Mouse (Mus musculus): ENCODE data around the gene Atp10a. TPM values are rescaled to one million over a fixed set of nuclear protein-coding genes. Genes with fewer than 3 reads are reported as not detected.

The Atp10a gene
- polyA plus RNA-seq, 1 experiment from 2014 or later = 2.7 TPM

DNA sequence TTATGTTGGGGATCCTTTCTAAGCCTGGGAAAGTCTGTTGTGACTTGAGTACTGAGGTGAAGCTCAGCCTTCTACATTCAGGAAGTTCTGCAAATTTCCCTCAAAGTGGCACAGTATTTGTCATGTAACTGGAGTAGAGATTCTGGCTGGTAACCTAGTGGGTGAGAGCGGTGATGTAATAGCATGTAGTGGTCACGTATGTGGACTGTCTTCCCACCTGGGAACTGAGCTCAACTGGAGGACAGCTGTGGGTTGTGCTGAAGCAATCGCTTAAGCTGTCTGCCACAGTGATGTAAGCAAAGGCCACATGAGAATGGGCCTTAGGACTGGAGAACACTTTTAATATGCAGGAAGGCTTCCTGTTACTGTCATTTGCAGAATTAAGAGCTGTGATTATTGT lies 60.7 kb downstream of the Atp10a start:
- ATAC-seq (replicated peaks; ENCODE audit: low FRiP score) = no peak
- Histone ChIP-seq H3K9me3 (ENCODE audit: control insufficient read depth, low read length) (no peaks in the 10 kb centered on the region), H3K27me3 (ENCODE audit: control insufficient read depth, insufficient read depth, low read length) (no peaks in the 10 kb centered on the region), H3K4me2 (ENCODE audit: low read depth, low read length, severe bottlenecking) (no peak overlapping the region), H3K4me1 (replicated peaks; ENCODE audit: control insufficient read depth, insufficient read depth, low read length) (no peaks in the 10 kb centered on the region), H3K9ac (ENCODE audit: low read length) (no peak overlapping the region), H3K4me3 (ENCODE audit: low read depth, low read length) (no peak overlapping the region), H3K36me3 (ENCODE audit: control insufficient read depth, insufficient read depth, low read length) (no peaks in the 10 kb centered on the region), H3K27ac (ENCODE audit: low read depth, low read length) (no peak overlapping the region)
- no peak for DNase-seq (ENCODE audit: low spot score)
- WGBS = 91% methylated on average over 3 of the region's 3 CpGs

GRCm38 (mm10) chr7:58718556-58718955 lies 62.6 kb downstream of the Atp10a start:
- Histone ChIP-seq H3K9me3 (ENCODE audit: control insufficient read depth, low read length) (no peaks in the 10 kb centered on the region), H3K4me2 (ENCODE audit: low read depth, low read length, severe bottlenecking) (no peak overlapping the region), H3K27me3 (ENCODE audit: control insufficient read depth, insufficient read depth, low read length) (no peaks in the 10 kb centered on the region), H3K4me3 (ENCODE audit: low read depth, low read length) (no peak overlapping the region), H3K27ac (ENCODE audit: low read depth, low read length) (no peak overlapping the region), H3K9ac (ENCODE audit: low read length) (no peak overlapping the region), H3K36me3 (ENCODE audit: control insufficient read depth, insufficient read depth, low read length) (no peaks in the 10 kb centered on the region), H3K4me1 (replicated peaks; ENCODE audit: control insufficient read depth, insufficient read depth, low read length) (no peaks in the 10 kb centered on the region)
- ATAC-seq (replicated peaks; ENCODE audit: low FRiP score) (no peak), DNase-seq (ENCODE audit: low spot score) (no peak)
- WGBS = 81% methylated on average over 2 of the region's 2 CpGs

GRCm38 (mm10) chr7:58719218-58719938 lies 63.4 kb downstream of the Atp10a start:
- Histone ChIP-seq H3K9ac (ENCODE audit: low read length) (no peak overlapping the region), H3K4me1 (replicated peaks; ENCODE audit: control insufficient read depth, insufficient read depth, low read length) (no peaks in the 10 kb centered on the region), H3K27ac (ENCODE audit: low read depth, low read length) (no peak overlapping the region), H3K4me3 (ENCODE audit: low read depth, low read length) (no peak overlapping the region), H3K27me3 (ENCODE audit: control insufficient read depth, insufficient read depth, low read length) (no peaks in the 10 kb centered on the region), H3K9me3 (ENCODE audit: control insufficient read depth, low read length) (no peaks in the 10 kb centered on the region), H3K36me3 (ENCODE audit: control insufficient read depth, insufficient read depth, low read length) (no peaks in the 10 kb centered on the region), H3K4me2 (ENCODE audit: low read depth, low read length, severe bottlenecking) (no peak overlapping the region)
- ATAC-seq (replicated peaks; ENCODE audit: low FRiP score) = no peak
- WGBS = 56% methylated on average over 4 of the region's 4 CpGs
- DNase-seq (ENCODE audit: low spot score) = no peak

GRCm38 (mm10) chr7:58722250-58722649 lies 66.3 kb downstream of the Atp10a start:
- no peak; the same call in 1 of the 2 replicates for ATAC-seq (replicated peaks; ENCODE audit: low FRiP score)
- Histone ChIP-seq H3K4me3 (ENCODE audit: low read depth, low read length) (no peak overlapping the region), H3K9me3 (ENCODE audit: control insufficient read depth, low read length) (no peaks in the 10 kb centered on the region), H3K9ac (ENCODE audit: low read length) (no peak overlapping the region), H3K36me3 (ENCODE audit: control insufficient read depth, insufficient read depth, low read length) (no peaks in the 10 kb centered on the region), H3K27me3 (ENCODE audit: control insufficient read depth, insufficient read depth, low read length) (no peaks in the 10 kb centered on the region), H3K27ac (ENCODE audit: low read depth, low read length) (no peak overlapping the region), H3K4me1 (replicated peaks; ENCODE audit: control insufficient read depth, insufficient read depth, low read length) (no peaks in the 10 kb centered on the region), H3K4me2 (ENCODE audit: low read depth, low read length, severe bottlenecking) (no peak overlapping the region)
- WGBS = 84% methylated on average over 1 of the region's 1 CpGs
- no peak for DNase-seq (ENCODE audit: low spot score)

DNA sequence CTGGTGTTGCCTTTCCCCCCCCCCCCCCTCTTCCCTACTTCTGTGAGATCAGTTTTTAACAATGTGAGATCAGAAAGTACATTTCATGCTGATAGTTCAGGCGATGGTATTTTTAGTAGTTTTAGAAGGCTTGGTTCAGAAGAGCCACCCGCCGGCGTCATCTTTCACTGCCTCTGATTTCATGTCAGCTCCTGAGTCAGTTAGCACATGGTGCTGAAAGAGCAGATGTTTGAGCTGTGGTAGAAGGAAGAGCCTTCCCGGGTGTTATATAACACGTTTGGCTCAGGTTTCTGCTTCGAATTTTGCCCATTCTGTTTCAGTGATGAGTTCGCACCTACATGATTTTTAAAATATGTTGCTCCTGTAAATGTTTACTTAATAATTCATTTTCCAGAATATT lies 74.2 kb downstream of the Atp10a start:
- Histone ChIP-seq H3K4me1 (replicated peaks; ENCODE audit: control insufficient read depth, insufficient read depth, low read length) (no peaks in the 10 kb centered on the region), H3K4me2 (ENCODE audit: low read depth, low read length, severe bottlenecking) (no peak overlapping the region), H3K27me3 (ENCODE audit: control insufficient read depth, insufficient read depth, low read length) (no peaks in the 10 kb centered on the region), H3K4me3 (ENCODE audit: low read depth, low read length) (no peak overlapping the region), H3K9me3 (ENCODE audit: control insufficient read depth, low read length) (no peaks in the 10 kb centered on the region), H3K36me3 (ENCODE audit: control insufficient read depth, insufficient read depth, low read length) (no peaks in the 10 kb centered on the region), H3K27ac (ENCODE audit: low read depth, low read length) (no peak overlapping the region), H3K9ac (ENCODE audit: low read length) (no peak overlapping the region)
- WGBS = 78% methylated on average over 8 of the region's 8 CpGs
- DNase-seq (ENCODE audit: low spot score) (no peak), ATAC-seq (replicated peaks; ENCODE audit: low FRiP score) (no peak)

GRCm38 (mm10) chr7:58730831-58731230 lies 74.9 kb downstream of the Atp10a start:
- H3K36me3 ChIP-seq (ENCODE audit: control insufficient read depth, insufficient read depth, low read length) = no peaks in the 10 kb centered on the region
- no peak overlapping the region for H3K4me3 ChIP-seq (ENCODE audit: low read depth, low read length)
- H3K9me3 ChIP-seq (ENCODE audit: control insufficient read depth, low read length) = no peaks in the 10 kb centered on the region
- no peak overlapping the region for H3K4me2 ChIP-seq (ENCODE audit: low read depth, low read length, severe bottlenecking)
- no peaks in the 10 kb centered on the region for H3K27me3 ChIP-seq (ENCODE audit: control insufficient read depth, insufficient read depth, low read length)
- DNase-seq (ENCODE audit: low spot score) (no peak), ATAC-seq (replicated peaks; ENCODE audit: low FRiP score) (no peak)
- 75% methylated on average over 1 of the region's 1 CpGs for WGBS
- no peak overlapping the region for H3K27ac ChIP-seq (ENCODE audit: low read depth, low read length)
- H3K9ac ChIP-seq (ENCODE audit: low read length) = no peak overlapping the region
- H3K4me1 ChIP-seq (replicated peaks; ENCODE audit: control insufficient read depth, insufficient read depth, low read length) = no peaks in the 10 kb centered on the region

- Histone ChIP-seq H3K4me3 (ENCODE audit: low read depth, low read length) (no peak overlapping the region), H3K27ac (ENCODE audit: low read depth, low read length) (no peak overlapping the region), H3K4me2 (ENCODE audit: low read depth, low read length, severe bottlenecking) (no peak overlapping the region), H3K9ac (ENCODE audit: low read length) (no peak overlapping the region), H3K9me3 (ENCODE audit: control insufficient read depth, low read length) (no peaks in the 10 kb centered on the region), H3K27me3 (ENCODE audit: control insufficient read depth, insufficient read depth, low read length) (no peaks in the 10 kb centered on the region), H3K4me1 (replicated peaks; ENCODE audit: control insufficient read depth, insufficient read depth, low read length) (no peaks in the 10 kb centered on the region), H3K36me3 (ENCODE audit: control insufficient read depth, insufficient read depth, low read length) (no peaks in the 10 kb centered on the region)
- DNase-seq (ENCODE audit: low spot score) (no peak), ATAC-seq (replicated peaks; ENCODE audit: low FRiP score) (no peak)
- WGBS = 80% methylated on average over 6 of the region's 6 CpGs
These were observed 76.4 kb downstream of the Atp10a start for GRCm38 (mm10) chr7:58732406-58732805.

- Histone ChIP-seq H3K9ac (ENCODE audit: low read length) (no peak overlapping the region), H3K27me3 (ENCODE audit: control insufficient read depth, insufficient read depth, low read length) (no peaks in the 10 kb centered on the region), H3K27ac (ENCODE audit: low read depth, low read length) (no peak overlapping the region), H3K36me3 (ENCODE audit: control insufficient read depth, insufficient read depth, low read length) (no peaks in the 10 kb centered on the region), H3K4me2 (ENCODE audit: low read depth, low read length, severe bottlenecking) (no peak overlapping the region), H3K9me3 (ENCODE audit: control insufficient read depth, low read length) (no peaks in the 10 kb centered on the region), H3K4me3 (ENCODE audit: low read depth, low read length) (no peak overlapping the region), H3K4me1 (replicated peaks; ENCODE audit: control insufficient read depth, insufficient read depth, low read length) (no peaks in the 10 kb centered on the region)
- WGBS = 73% methylated on average over 6 of the region's 6 CpGs
- DNase-seq (ENCODE audit: low spot score) = no peak
- no peak for ATAC-seq (replicated peaks; ENCODE audit: low FRiP score)
These were observed 77.5 kb downstream of the Atp10a start for GRCm38 (mm10) chr7:58733490-58733901.

- WGBS = 84% methylated on average over 3 of the region's 3 CpGs
- Histone ChIP-seq H3K9me3 (ENCODE audit: control insufficient read depth, low read length) (no peaks in the 10 kb centered on the region), H3K27ac (ENCODE audit: low read depth, low read length) (no peak overlapping the region), H3K4me1 (replicated peaks; ENCODE audit: control insufficient read depth, insufficient read depth, low read length) (no peaks in the 10 kb centered on the region), H3K4me2 (ENCODE audit: low read depth, low read length, severe bottlenecking) (no peak overlapping the region), H3K36me3 (ENCODE audit: control insufficient read depth, insufficient read depth, low read length) (no peaks in the 10 kb centered on the region), H3K27me3 (ENCODE audit: control insufficient read depth, insufficient read depth, low read length) (no peaks in the 10 kb centered on the region), H3K4me3 (ENCODE audit: low read depth, low read length) (no peak overlapping the region), H3K9ac (ENCODE audit: low read length) (no peak overlapping the region)
- DNase-seq (ENCODE audit: low spot score) (no peak), ATAC-seq (replicated peaks; ENCODE audit: low FRiP score) (no peak)
These were observed 81.0 kb downstream of the Atp10a start for GRCm38 (mm10) chr7:58736841-58737547.

Data from forebrain, embryonic 11.5 days (tissue).